Mouse (Mus musculus) small intestine, adult 2 months (tissue): ENCODE measurements around the gene Gm9833.

Source experiments
- CTCF ChIP-seq: fragments of 200-500 bp; IDR thresholded peaks from 2 replicates; pipeline ENCODE4 v1.5.1; 2012; ENCODE audit warnings: low read depth, mild to moderate bottlenecking, control low read depth, inconsistent platforms, low read length, moderate library complexity, mixed read lengths; ENCODE audit not compliant: insufficient replicate concordance, insufficient read length; ENCODE audit errors: extremely low read depth
- POLR2A ChIP-seq: fragments of 200-500 bp; IDR thresholded peaks from 2 replicates; pipeline ENCODE4 v1.6.1; 2012; ENCODE audit warnings: low read depth, mild to moderate bottlenecking, control low read depth, inconsistent platforms, low read length, moderate library complexity

DNA sequence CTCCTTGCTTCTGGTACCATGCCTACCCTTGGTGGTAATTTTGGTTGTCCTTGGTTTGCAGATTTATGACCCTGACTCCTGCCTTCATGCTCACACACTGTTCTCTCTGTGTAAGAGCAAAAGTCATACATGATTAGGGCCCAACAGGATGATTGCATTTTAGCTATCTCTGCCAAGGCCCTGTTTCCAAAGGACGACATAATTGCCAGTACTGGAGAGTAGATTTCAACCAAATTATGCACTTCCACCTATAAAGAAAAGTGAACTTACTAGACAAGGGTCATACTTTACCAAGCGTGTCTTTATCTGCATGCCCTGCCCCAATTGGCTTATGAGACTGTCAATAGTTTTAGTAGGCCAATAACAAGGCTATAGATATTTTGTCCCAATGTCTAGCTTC lies 9.8 kb upstream of the Gm9833 start:
- no peak for TF ChIP-seq CTCF
- TF ChIP-seq POLR2A, result no peak
